Mouse (Mus musculus) hindbrain, embryonic 13.5 days (tissue): ENCODE data around the gene 9930111J21Rik2. TPM values are rescaled to one million over a fixed set of nuclear protein-coding genes. Genes with fewer than 3 reads are reported as not detected.
"Not testable (repeated sequence)": the region's sequence is repeated elsewhere in the genome, so short reads cannot be mapped to it uniquely, and the experiment has no call there.

ENCODE experiments used
- ATAC-seq: fragments of 200-750 bp; cut with Nextera tagmentation; 2 replicates; pipeline ENCODE4 v1.8.0; 2017; ENCODE audit warnings: moderate TSS enrichment; ENCODE audit not compliant: low FRiP score
- H3K27ac ChIP-seq: fragments of 300-500 bp; sonication (generic); 2 replicates; pipeline ENCODE4 v1.5.1; 2015; ENCODE audit warnings: inconsistent platforms, mild to moderate bottlenecking, moderate library complexity
- H3K27me3 ChIP-seq: fragments of 300-500 bp; sonication (generic); 2 replicates; pipeline ENCODE4 v1.6.1; 2015; ENCODE audit warnings: mild to moderate bottlenecking, inconsistent platforms
- H3K36me3 ChIP-seq: fragments of 300-500 bp; sonication (generic); 2 replicates; pipeline ENCODE4 v1.6.1; 2015; ENCODE audit warnings: mild to moderate bottlenecking, inconsistent platforms
- H3K4me1 ChIP-seq: fragments of 300-500 bp; sonication (generic); replicated peaks from 2 replicates; pipeline ENCODE4 v1.6.1; 2015; ENCODE audit warnings: inconsistent platforms
- H3K4me2 ChIP-seq: fragments of 300-500 bp; sonication (generic); 2 replicates; pipeline ENCODE4 v1.6.1; 2015; ENCODE audit warnings: inconsistent platforms, mild to moderate bottlenecking, moderate library complexity
- H3K4me3 ChIP-seq: fragments of 300-500 bp; sonication (generic); 2 replicates; pipeline ENCODE4 v1.5.1; 2015; ENCODE audit warnings: mild to moderate bottlenecking, inconsistent platforms
- H3K9ac ChIP-seq: fragments of 300-500 bp; sonication (generic); 2 replicates; pipeline ENCODE4 v1.6.1; 2015; ENCODE audit warnings: mild to moderate bottlenecking, inconsistent platforms
- H3K9me3 ChIP-seq: fragments of 300-500 bp; sonication (generic); 2 replicates; pipeline ENCODE4 v1.6.1; 2016; ENCODE audit warnings: inconsistent platforms
- WGBS: fragments of 180-500 bp; shearing (Covaris S2); methylation state at CpG from one replicate; pipeline ENCODE4 v1.1.7; 2015; 5-methylcytosine and 5-hydroxymethylcytosine counted together
- polyA plus RNA-seq: library from polyadenylated mRNA; unstranded; fragments of >200 nt; fragmentation: Nextera tagmentation; extraction: Ambion mirVana; gene quantifications from 2 replicates; pipeline ENCODE4 v1.2.1, GENCODE M21; 2015

Gene 9930111J21Rik2
- polyA plus RNA-seq, 1 experiment from 2014 or later, result 0.25 TPM

- H3K4me2 ChIP-seq, result no peak overlapping the region
- no peak for ATAC-seq
- H3K27ac ChIP-seq, result no peak overlapping the region
- no peaks in the 10 kb centered on the region for H3K27me3 ChIP-seq
- H3K9ac ChIP-seq, result no peak overlapping the region
- WGBS, result 85% methylated on average over 6 of the region's 6 CpGs
- no peaks in the 10 kb centered on the region for H3K9me3 ChIP-seq
- H3K4me3 ChIP-seq, result no peak overlapping the region
- peaks cover 7% of the 10 kb centered on the region; the same call in 1 of the 2 replicates for H3K4me1 ChIP-seq
- no peaks in the 10 kb centered on the region for H3K36me3 ChIP-seq
Observed at GRCm38 (mm10) chr11:49086858-49087361, 35.9 kb upstream of the 9930111J21Rik2 start.

- 41% methylated on average over 3 of the region's 3 CpGs for WGBS
- Histone ChIP-seq H3K27me3 (no peaks in the 10 kb centered on the region), H3K36me3 (no peaks in the 10 kb centered on the region), H3K27ac (no peak overlapping the region), H3K4me3 (no peak overlapping the region), H3K9ac (no peak overlapping the region), H3K9me3 (no peaks in the 10 kb centered on the region), H3K4me1 (peaks cover 7% of the 10 kb centered on the region; the same call in 1 of the 2 replicates), H3K4me2 (no peak overlapping the region)
- no peak for ATAC-seq
Observed at GRCm38 (mm10) chr11:49084875-49085274, 33.8 kb upstream of the 9930111J21Rik2 start.

GRCm38 (mm10) chr11:49084385-49084784, 33.3 kb upstream of the 9930111J21Rik2 start:
- H3K36me3 ChIP-seq, result no peaks in the 10 kb centered on the region
- H3K9ac ChIP-seq, result no peak overlapping the region
- H3K4me2 ChIP-seq, result no peak overlapping the region
- peaks cover 7% of the 10 kb centered on the region; the same call in 1 of the 2 replicates for H3K4me1 ChIP-seq
- WGBS, result 86% methylated on average over 1 of the region's 1 CpGs
- H3K4me3 ChIP-seq, result no peak overlapping the region
- no peaks in the 10 kb centered on the region for H3K9me3 ChIP-seq
- H3K27ac ChIP-seq, result no peak overlapping the region
- no peaks in the 10 kb centered on the region for H3K27me3 ChIP-seq
- no peak for ATAC-seq

- no peak for ATAC-seq
- no peak overlapping the region for H3K27ac ChIP-seq
- no peak overlapping the region for H3K4me2 ChIP-seq
- no peaks in the 10 kb centered on the region for H3K9me3 ChIP-seq
- WGBS, result 76% methylated on average over 3 of the region's 3 CpGs
- no peak overlapping the region for H3K4me3 ChIP-seq
- H3K27me3 ChIP-seq, result no peaks in the 10 kb centered on the region
- H3K36me3 ChIP-seq, result no peaks in the 10 kb centered on the region
- H3K9ac ChIP-seq, result no peak overlapping the region
- peaks cover 7% of the 10 kb centered on the region; the same call in 1 of the 2 replicates for H3K4me1 ChIP-seq
Observed at GRCm38 (mm10) chr11:49083808-49084207, 32.8 kb upstream of the 9930111J21Rik2 start.

- H3K36me3 ChIP-seq, result no peaks in the 10 kb centered on the region
- no peak overlapping the region for H3K4me2 ChIP-seq
- WGBS, result 97% methylated on average over 1 of the region's 1 CpGs
- H3K4me3 ChIP-seq, result no peak overlapping the region
- H3K9me3 ChIP-seq, result no peaks in the 10 kb centered on the region
- H3K4me1 ChIP-seq, result peaks cover 3% of the 10 kb centered on the region; the same call in 1 of the 2 replicates
- no peak overlapping the region for H3K27ac ChIP-seq
- H3K9ac ChIP-seq, result no peak overlapping the region
- no peak for ATAC-seq
- H3K27me3 ChIP-seq, result no peaks in the 10 kb centered on the region
Observed at GRCm38 (mm10) chr11:49083146-49083545, 32.1 kb upstream of the 9930111J21Rik2 start.

- no peaks in the 10 kb centered on the region for H3K36me3 ChIP-seq
- H3K4me3 ChIP-seq, result no peak overlapping the region
- H3K4me1 ChIP-seq, result no peaks in the 10 kb centered on the region
- no peaks in the 10 kb centered on the region for H3K9me3 ChIP-seq
- no peak overlapping the region for H3K4me2 ChIP-seq
- no peak for ATAC-seq
- H3K27me3 ChIP-seq, result no peaks in the 10 kb centered on the region
- H3K9ac ChIP-seq, result no peak overlapping the region
- 82% methylated on average over 3 of the region's 3 CpGs for WGBS
- H3K27ac ChIP-seq, result no peak overlapping the region
Observed at GRCm38 (mm10) chr11:49081886-49082285, 30.8 kb upstream of the 9930111J21Rik2 start.

DNA sequence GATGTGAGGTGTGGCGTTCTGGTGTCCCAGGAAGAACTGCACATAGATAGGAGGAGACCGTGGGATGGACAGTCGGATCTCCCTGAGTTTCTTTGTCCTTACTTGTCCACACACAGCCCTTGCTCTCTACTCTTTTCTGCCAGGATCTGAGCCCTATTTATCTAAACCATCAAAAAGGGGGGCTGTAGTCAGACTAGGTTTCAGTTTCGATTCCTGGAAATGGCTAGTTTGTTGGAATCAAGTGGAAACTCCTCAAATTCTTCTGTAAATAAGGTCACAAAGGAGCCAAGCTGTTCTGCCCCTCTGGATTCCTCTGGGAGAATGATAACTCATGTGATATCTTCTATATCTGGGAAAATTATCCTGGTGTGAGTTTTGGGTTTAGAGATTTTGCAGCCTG, 30.3 kb upstream of the 9930111J21Rik2 start:
- H3K9me3 ChIP-seq, result no peaks in the 10 kb centered on the region
- H3K9ac ChIP-seq, result no peak overlapping the region
- no peaks in the 10 kb centered on the region for H3K4me1 ChIP-seq
- H3K27me3 ChIP-seq, result no peaks in the 10 kb centered on the region
- H3K36me3 ChIP-seq, result no peaks in the 10 kb centered on the region
- ATAC-seq, result no peak
- H3K4me3 ChIP-seq, result no peak overlapping the region
- no peak overlapping the region for H3K4me2 ChIP-seq
- WGBS, result 91% methylated on average over 4 of the region's 4 CpGs
- H3K27ac ChIP-seq, result no peak overlapping the region

GRCm38 (mm10) chr11:49080636-49081035, 29.6 kb upstream of the 9930111J21Rik2 start:
- WGBS, result 80% methylated on average over 1 of the region's 1 CpGs
- Histone ChIP-seq H3K4me2 (no peak overlapping the region), H3K4me1 (no peaks in the 10 kb centered on the region), H3K36me3 (no peaks in the 10 kb centered on the region), H3K9me3 (no peaks in the 10 kb centered on the region), H3K27me3 (no peaks in the 10 kb centered on the region), H3K9ac (no peak overlapping the region), H3K4me3 (no peak overlapping the region), H3K27ac (no peak overlapping the region)
- ATAC-seq, result no peak

- Histone ChIP-seq H3K27ac (no peak overlapping the region), H3K9ac (no peak overlapping the region), H3K27me3 (no peaks in the 10 kb centered on the region), H3K4me2 (no peak overlapping the region), H3K36me3 (no peaks in the 10 kb centered on the region), H3K9me3 (no peaks in the 10 kb centered on the region), H3K4me1 (no peaks in the 10 kb centered on the region), H3K4me3 (no peak overlapping the region)
- WGBS, result 92% methylated on average over 3 of the region's 3 CpGs
- ATAC-seq, result no peak
Observed at GRCm38 (mm10) chr11:49078719-49079118, 27.7 kb upstream of the 9930111J21Rik2 start.

DNA sequence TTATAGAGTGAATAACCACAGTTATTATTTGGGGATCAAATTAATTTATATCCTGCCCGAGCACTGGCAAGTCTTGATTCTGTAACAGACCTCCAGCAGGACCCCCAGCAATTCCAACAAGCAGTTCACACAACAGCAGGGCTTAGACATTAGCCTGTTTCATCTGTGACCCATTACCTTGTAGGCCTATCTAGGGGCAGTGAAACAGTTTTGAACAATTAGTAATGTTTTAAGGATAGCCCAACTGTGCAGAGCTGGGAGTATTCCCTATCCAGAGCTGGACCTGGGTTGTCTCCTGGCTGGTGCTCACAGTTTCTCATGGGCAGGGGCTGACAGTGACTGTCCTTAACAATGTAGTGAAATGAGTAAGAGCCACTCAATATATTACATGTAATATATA, 26.0 kb upstream of the 9930111J21Rik2 start:
- no peak overlapping the region for H3K4me2 ChIP-seq
- H3K4me1 ChIP-seq, result no peaks in the 10 kb centered on the region
- no peak overlapping the region for H3K4me3 ChIP-seq
- H3K9me3 ChIP-seq, result no peaks in the 10 kb centered on the region
- no peaks in the 10 kb centered on the region for H3K36me3 ChIP-seq
- H3K27ac ChIP-seq, result no peak overlapping the region
- H3K9ac ChIP-seq, result no peak overlapping the region
- WGBS, result 81% methylated on average over 1 of the region's 1 CpGs
- ATAC-seq, result no peak
- no peaks in the 10 kb centered on the region for H3K27me3 ChIP-seq

DNA sequence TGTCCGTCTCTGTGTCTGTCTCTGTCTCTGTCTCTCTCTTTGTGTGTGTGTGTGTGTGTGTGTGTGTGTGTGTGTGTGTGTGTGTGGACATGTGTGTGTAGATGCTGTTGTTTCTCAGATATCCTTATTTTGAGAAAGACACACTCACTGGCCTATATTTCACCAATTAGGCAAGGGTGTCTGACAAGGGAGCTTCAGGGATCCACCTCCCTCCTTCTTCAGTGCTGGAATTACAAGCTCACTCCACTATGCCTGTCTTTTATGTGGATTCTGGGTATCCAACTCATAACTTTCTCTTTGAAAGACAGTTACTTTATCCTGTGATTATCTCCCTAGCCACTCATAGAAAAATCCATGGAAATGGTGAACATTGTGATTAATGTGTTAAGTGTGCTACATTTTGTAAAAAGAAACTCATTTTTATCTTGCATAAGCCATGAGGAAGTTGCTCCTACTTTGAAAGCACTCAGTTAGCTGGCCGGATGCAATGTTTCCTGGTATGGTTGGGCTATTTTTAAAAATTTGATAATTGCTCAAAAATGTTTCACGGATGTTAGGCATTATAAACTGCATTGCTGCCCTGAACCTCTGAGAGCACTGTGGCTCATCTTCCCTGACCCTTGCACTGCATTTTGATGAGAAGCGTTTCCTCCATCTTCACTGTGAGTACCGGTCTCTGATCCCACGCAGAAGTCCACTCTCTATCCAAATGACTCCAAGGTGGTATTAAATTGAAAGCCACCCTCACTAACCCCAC, 25.1 kb upstream of the 9930111J21Rik2 start, which contains the start of gene Ifi47:
TSS of gene Ifi47 (plus strand) at position 587 of the 757 bp plus-strand sequence.
- H3K27ac ChIP-seq, H3K4me1 ChIP-seq, ATAC-seq, H3K9me3 ChIP-seq, H3K4me2 ChIP-seq, H3K27me3 ChIP-seq, H3K4me3 ChIP-seq, H3K36me3 ChIP-seq, H3K9ac ChIP-seq: not testable (repeated sequence)
- WGBS, result 83% methylated on average over 6 of the region's 6 CpGs

DNA sequence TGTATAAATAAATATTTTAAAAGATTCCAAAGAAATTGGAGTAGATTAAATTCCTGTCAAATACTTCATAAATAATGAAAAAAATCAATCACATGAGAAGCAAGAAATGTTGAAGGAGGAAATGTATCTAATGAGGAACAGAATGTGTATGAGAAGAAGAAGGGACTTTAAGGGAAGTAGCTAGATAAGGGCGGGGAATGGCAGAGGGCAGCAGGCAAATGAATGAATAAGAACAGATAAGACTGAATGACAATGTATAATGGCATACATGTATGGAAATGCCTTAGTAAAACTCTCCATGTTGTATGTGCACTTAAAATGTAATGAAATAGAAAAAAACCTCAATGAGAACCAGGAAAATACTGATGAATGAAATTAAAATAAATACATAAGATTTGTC, 17.3 kb upstream of the 9930111J21Rik2 start:
- Histone ChIP-seq H3K4me2 (no peak overlapping the region), H3K9ac (no peak overlapping the region), H3K36me3 (no peaks in the 10 kb centered on the region), H3K27me3 (no peaks in the 10 kb centered on the region), H3K4me1 (no peaks in the 10 kb centered on the region), H3K27ac (no peak overlapping the region), H3K4me3 (no peak overlapping the region), H3K9me3 (no peaks in the 10 kb centered on the region)
- WGBS, result 100% methylated on average over 1 of the region's 1 CpGs
- ATAC-seq, result no peak
